Mouse (Mus musculus): ENCODE measurements at regions not wholly inside any gene's neighbourhood (a gene's known extent, or its start where the extent isn't known, plus 50 kb on each side); places are given as distances from the start of the nearest gene placed in this dataset.

DNA sequence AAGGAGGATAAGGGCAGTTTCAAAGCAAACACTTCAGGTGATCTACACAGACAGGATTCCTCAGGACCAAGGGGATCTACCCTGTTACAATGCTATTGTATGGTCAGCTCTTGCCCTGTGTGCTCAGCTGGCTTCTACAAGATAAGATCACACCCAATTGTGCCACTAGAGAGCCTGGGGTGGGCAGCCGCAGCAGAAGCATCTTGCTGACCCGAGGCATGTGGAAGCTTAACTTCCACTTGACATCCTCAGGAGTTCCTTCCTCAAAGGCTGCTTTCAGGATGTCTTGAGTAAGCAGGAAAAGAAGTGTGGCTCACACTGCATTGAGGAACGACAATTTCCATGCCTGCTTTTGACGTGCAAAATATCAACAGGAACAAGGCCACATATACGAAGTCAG, 222.8 kb upstream of the Gpc5 start:
- Histone ChIP-seq H3K4me1 (ENCODE audit: control insufficient read depth, insufficient read depth, low read length) (no peaks in the 10 kb centered on the region), H3K4me3 (ENCODE audit: insufficient read depth, low read depth, low read length) (no peak overlapping the region), H3K27ac (ENCODE audit: insufficient read depth, low read depth, low read length) (no peak overlapping the region)
- TF ChIP-seq POLR2A (IDR thresholded peaks at IDR 0.05; ENCODE audit: insufficient read depth, low read depth, low read length) (no peak), CTCF (IDR thresholded peaks at IDR 0.05; ENCODE audit: insufficient read depth, low read depth, low read length) (no peak)
- 43% methylated on average over 5 of the region's 5 CpGs for WGBS

DNA sequence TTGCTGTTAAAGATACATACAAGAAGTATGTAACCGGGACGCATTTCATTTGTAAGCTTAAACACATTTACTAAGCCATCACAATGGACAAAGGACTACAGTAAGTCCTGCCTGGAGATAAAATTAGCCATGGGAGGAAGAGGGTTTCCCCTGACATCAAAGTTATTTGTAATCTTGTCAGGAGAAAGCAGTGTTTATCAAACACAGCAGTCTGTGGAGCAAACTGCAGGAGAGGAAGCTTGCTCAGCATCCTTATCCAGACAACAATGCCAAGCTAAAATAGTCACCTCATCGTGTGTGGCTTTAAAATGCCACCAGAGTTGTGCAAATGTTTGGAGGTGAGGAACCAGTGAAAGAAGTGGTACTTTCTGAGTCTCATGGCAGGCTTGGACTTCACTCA, 216.9 kb upstream of the Gpc5 start:
- Histone ChIP-seq H3K4me3 (ENCODE audit: insufficient read depth, low read depth, low read length) (no peak overlapping the region), H3K27ac (ENCODE audit: insufficient read depth, low read depth, low read length) (no peak overlapping the region), H3K4me1 (ENCODE audit: control insufficient read depth, insufficient read depth, low read length) (no peaks in the 10 kb centered on the region; the same call in 1 of the 2 replicates)
- 49% methylated on average over 3 of the region's 3 CpGs for WGBS
- TF ChIP-seq POLR2A (IDR thresholded peaks at IDR 0.05; ENCODE audit: insufficient read depth, low read depth, low read length) (no peak), CTCF (IDR thresholded peaks at IDR 0.05; ENCODE audit: insufficient read depth, low read depth, low read length) (no peak)

DNA sequence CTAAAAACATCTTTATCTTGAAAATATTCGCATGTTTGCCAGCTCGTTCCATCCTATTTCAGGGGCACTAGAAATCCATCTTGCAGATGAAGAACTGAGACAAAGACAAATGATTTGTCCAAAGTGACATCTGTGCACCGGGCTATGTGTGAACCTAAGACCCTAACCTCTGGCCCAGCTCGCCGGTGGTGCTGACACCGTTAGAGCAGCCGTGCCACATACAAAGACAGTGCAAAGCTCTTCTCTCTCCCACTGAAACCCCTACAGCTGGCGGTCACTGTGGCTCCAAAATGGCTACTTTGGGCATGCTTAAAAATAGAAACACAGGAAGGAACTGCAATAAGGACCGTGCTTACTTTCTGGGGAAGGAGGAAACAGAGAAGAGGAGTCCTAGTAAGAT, 215.6 kb upstream of the Gpc5 start:
- Histone ChIP-seq H3K27ac (ENCODE audit: insufficient read depth, low read depth, low read length) (no peak overlapping the region), H3K4me1 (ENCODE audit: control insufficient read depth, insufficient read depth, low read length) (no peaks in the 10 kb centered on the region; the same call in 1 of the 2 replicates), H3K4me3 (ENCODE audit: insufficient read depth, low read depth, low read length) (no peak overlapping the region)
- 89% methylated on average over 9 of the region's 9 CpGs for WGBS
- TF ChIP-seq CTCF (IDR thresholded peaks at IDR 0.05; ENCODE audit: insufficient read depth, low read depth, low read length) (no peak), POLR2A (IDR thresholded peaks at IDR 0.05; ENCODE audit: insufficient read depth, low read depth, low read length) (no peak)

DNA sequence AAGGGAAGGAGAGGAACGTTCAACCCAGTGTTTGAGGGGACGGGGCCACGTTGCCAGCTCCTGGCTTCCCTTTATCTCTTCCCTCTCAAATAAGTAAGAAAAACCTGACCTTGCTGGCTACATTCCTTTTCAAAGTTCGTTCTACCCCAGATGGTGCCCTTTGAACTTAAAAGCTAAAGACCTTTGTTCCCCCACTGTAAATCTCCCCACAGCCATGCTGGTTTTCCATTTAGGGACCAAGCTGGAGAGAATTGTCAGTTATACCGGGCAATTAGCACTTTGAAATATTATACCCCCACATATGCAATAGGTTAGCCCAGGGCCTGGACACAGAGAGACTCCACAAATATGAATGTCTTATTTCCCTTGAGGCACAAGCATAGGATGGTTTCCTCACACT, 214.5 kb upstream of the Gpc5 start:
- Histone ChIP-seq H3K27ac (ENCODE audit: insufficient read depth, low read depth, low read length) (no peak overlapping the region), H3K4me1 (ENCODE audit: control insufficient read depth, insufficient read depth, low read length) (no peaks in the 10 kb centered on the region; the same call in 1 of the 2 replicates), H3K4me3 (ENCODE audit: insufficient read depth, low read depth, low read length) (no peak overlapping the region)
- WGBS = 73% methylated on average over 5 of the region's 5 CpGs
- TF ChIP-seq POLR2A (IDR thresholded peaks at IDR 0.05; ENCODE audit: insufficient read depth, low read depth, low read length) = no peak
- TF ChIP-seq CTCF (IDR thresholded peaks at IDR 0.05; ENCODE audit: insufficient read depth, low read depth, low read length) = no peak

DNA sequence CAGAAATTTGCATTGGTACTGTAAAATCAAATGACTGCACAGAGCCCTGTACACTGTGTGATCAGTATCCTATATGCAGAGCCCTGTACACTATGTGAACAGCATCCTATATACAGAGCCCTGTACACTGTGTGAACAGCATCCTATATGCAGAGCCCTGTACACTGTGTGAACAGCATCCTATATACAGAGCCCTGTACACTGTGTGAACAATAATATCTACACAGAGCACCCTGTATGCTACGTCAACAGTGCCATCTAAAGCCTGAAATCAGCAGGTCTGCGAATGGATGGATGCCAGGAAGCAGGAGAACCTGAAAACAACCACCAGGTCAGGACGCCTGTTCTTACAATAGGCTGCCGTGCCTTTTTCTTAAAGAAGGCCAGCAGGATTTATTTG, 211.7 kb upstream of the Gpc5 start:
- Histone ChIP-seq H3K27ac (ENCODE audit: insufficient read depth, low read depth, low read length) (no peak overlapping the region), H3K4me3 (ENCODE audit: insufficient read depth, low read depth, low read length) (no peak overlapping the region), H3K4me1 (ENCODE audit: control insufficient read depth, insufficient read depth, low read length) (no peaks in the 10 kb centered on the region; the same call in 1 of the 2 replicates)
- 65% methylated on average over 4 of the region's 4 CpGs for WGBS
- TF ChIP-seq POLR2A (IDR thresholded peaks at IDR 0.05; ENCODE audit: insufficient read depth, low read depth, low read length) = no peak
- no peak for TF ChIP-seq CTCF (IDR thresholded peaks at IDR 0.05; ENCODE audit: insufficient read depth, low read depth, low read length)

DNA sequence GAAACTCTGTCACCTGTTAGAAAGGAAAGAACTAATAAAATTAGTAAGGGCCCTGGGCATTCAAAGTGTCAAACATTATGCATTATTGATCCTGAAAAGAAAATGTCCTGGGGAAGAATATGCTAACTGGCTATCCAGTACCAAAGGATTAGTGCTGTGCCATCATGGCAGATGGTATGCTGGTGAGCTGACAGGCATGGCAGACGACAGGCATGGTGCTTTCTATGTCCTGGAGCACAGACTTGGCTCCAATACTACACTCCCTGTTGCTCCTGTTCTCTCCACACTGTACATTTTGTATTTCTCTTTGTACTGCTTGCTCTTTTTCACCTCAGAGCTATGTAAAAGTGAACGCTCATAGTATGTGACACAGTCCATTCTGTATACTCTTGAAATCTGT, 187.9 kb upstream of the Gpc5 start:
- WGBS = 81% methylated on average over 2 of the region's 2 CpGs
- H3K4me1 ChIP-seq (ENCODE audit: control insufficient read depth, insufficient read depth, low read length) = no peaks in the 10 kb centered on the region
- TF ChIP-seq CTCF (IDR thresholded peaks at IDR 0.05; ENCODE audit: insufficient read depth, low read depth, low read length) = no peak
- TF ChIP-seq POLR2A (IDR thresholded peaks at IDR 0.05; ENCODE audit: insufficient read depth, low read depth, low read length) = no peak
- H3K27ac ChIP-seq (ENCODE audit: insufficient read depth, low read depth, low read length) = no peak overlapping the region
- H3K4me3 ChIP-seq (ENCODE audit: insufficient read depth, low read depth, low read length) = no peak overlapping the region

DNA sequence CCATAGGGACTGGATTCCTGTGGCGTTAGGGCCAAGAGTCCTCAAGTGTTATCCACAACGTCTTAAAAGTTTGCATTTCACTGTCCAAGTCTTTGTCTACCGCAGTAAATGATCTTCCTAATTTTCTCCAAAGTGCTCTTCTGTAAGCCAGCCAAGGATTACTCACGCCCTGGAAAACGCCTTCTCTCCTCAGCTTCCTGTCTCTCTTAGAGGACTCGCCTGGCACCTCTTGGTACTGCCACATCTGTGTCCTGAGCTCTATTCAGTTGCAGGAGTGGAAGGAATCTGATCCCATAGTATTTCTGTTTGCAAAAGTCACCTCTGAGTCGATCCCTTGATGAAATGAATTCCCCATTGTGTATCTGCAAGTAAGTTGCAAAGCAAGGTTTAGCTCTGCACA, 179.7 kb upstream of the Gpc5 start:
- TF ChIP-seq CTCF (IDR thresholded peaks at IDR 0.05; ENCODE audit: insufficient read depth, low read depth, low read length) (no peak), POLR2A (IDR thresholded peaks at IDR 0.05; ENCODE audit: insufficient read depth, low read depth, low read length) (no peak)
- H3K27ac ChIP-seq (ENCODE audit: insufficient read depth, low read depth, low read length) = no peak overlapping the region
- 48% methylated on average over 7 of the region's 7 CpGs for WGBS
- H3K4me1 ChIP-seq (ENCODE audit: control insufficient read depth, insufficient read depth, low read length) = no peaks in the 10 kb centered on the region
- H3K4me3 ChIP-seq (ENCODE audit: insufficient read depth, low read depth, low read length) = no peak overlapping the region

DNA sequence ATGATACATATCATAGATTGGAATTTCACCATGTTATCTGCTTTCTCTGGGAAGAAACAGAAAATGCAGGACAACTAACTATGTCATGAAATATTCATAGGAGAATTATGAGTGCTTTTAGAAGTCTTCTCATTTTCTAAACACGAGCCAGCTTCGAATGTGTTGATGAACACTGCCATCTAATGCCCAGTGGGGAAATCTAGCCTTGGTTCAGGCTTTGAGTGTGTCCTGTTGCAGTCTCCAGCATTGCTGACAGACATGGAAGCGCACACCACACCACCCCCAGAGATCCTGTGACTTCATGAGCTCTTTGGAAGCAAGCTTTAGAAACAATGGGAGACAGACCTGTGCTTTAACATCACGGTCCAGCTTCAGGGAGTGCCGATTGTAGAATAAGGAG, 178.8 kb upstream of the Gpc5 start:
- TF ChIP-seq POLR2A (IDR thresholded peaks at IDR 0.05; ENCODE audit: insufficient read depth, low read depth, low read length) = no peak
- TF ChIP-seq CTCF (IDR thresholded peaks at IDR 0.05; ENCODE audit: insufficient read depth, low read depth, low read length) = no peak
- Histone ChIP-seq H3K4me1 (ENCODE audit: control insufficient read depth, insufficient read depth, low read length) (no peaks in the 10 kb centered on the region), H3K27ac (ENCODE audit: insufficient read depth, low read depth, low read length) (no peak overlapping the region), H3K4me3 (ENCODE audit: insufficient read depth, low read depth, low read length) (no peak overlapping the region)
- WGBS = 48% methylated on average over 5 of the region's 5 CpGs

DNA sequence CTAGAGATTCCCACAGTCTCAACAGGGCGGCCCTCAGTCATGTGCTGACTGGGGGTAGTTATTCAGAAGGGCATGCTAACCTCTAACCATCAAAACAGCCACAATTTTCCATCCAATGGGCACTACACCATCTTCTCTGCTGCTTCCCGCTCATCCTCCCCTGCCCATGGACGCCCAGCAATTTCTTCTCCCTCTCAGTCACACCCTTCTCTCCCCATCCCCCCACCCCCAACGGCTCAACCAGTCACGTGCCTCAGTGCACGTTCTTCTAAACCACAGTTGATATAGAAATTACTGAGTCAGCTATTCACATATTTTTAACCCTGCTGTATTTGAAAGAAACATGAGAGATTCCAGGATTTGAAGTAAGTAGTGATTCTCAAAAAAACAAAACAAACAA, 146.3 kb upstream of the Gpc5 start:
- TF ChIP-seq CTCF (IDR thresholded peaks at IDR 0.05; ENCODE audit: insufficient read depth, low read depth, low read length) (no peak), POLR2A (IDR thresholded peaks at IDR 0.05; ENCODE audit: insufficient read depth, low read depth, low read length) (no peak)
- 86% methylated on average over 6 of the region's 6 CpGs for WGBS
- no peak overlapping the region for H3K27ac ChIP-seq (ENCODE audit: insufficient read depth, low read depth, low read length)

DNA sequence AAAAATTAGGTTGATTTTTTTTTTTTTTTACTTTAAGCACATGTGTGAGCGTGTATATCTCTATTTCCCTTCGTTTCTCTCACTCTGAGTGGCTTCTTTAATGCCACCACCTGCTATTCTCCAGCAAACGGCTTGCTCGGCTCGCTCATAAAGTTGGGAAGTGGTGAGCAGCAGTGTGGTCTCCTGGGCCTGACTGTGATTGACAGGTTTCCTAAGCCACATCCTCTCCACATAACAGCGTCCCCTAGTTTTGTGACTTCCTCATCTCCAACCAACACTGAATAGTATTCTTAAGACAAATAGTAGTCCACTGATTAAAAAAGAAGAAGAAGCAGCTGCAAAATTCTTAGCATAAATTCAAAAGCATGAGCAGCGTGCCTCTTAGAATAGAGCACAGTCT, 145.7 kb upstream of the Gpc5 start:
- WGBS = 87% methylated on average over 7 of the region's 7 CpGs
- Histone ChIP-seq H3K27ac (ENCODE audit: insufficient read depth, low read depth, low read length) (no peak overlapping the region), H3K4me3 (ENCODE audit: insufficient read depth, low read depth, low read length) (no peak overlapping the region), H3K4me1 (ENCODE audit: control insufficient read depth, insufficient read depth, low read length) (no peaks in the 10 kb centered on the region)
- TF ChIP-seq CTCF (IDR thresholded peaks at IDR 0.05; ENCODE audit: insufficient read depth, low read depth, low read length) (no peak), POLR2A (IDR thresholded peaks at IDR 0.05; ENCODE audit: insufficient read depth, low read depth, low read length) (no peak)

More for the DNA sequence above, 146.3 kb upstream of the Gpc5 start:
- no peak overlapping the region for H3K4me3 ChIP-seq (ENCODE audit: insufficient read depth, low read depth, low read length)
- no peaks in the 10 kb centered on the region for H3K4me1 ChIP-seq (ENCODE audit: control insufficient read depth, insufficient read depth, low read length)
